Mouse (Mus musculus): ENCODE results near the gene Epha6.

The Epha6 gene

GRCm38 (mm10) chr16:60605061-60605831 is at the start of gene Epha6:
Gene Epha6 (minus strand): TSS chr16:60605531.
- in situ Hi-C loops (cut with MboI; ENCODE audit: low pct_unique_long_range_greater_than_20kb in 1 of 2, low sequenced_read_pairs in 2 of 2, unreplicated experiment in 1 of 2), result no loop called here

GRCm38 (mm10) chr16:60651716-60652115 is 46.4 kb upstream of the Epha6 start:
- in situ Hi-C loops (cut with MboI; ENCODE audit: low pct_unique_long_range_greater_than_20kb in 1 of 2, low sequenced_read_pairs in 2 of 2, unreplicated experiment in 1 of 2), result no loop called here

- in situ Hi-C loops (cut with MboI; ENCODE audit: low pct_unique_long_range_greater_than_20kb in 1 of 2, low sequenced_read_pairs in 2 of 2, unreplicated experiment in 1 of 2), result no loop called here
Measured at GRCm38 (mm10) chr16:60628091-60628490, 22.8 kb upstream of the Epha6 start.

- in situ Hi-C loops (cut with MboI; ENCODE audit: low pct_unique_long_range_greater_than_20kb in 1 of 2, low sequenced_read_pairs in 2 of 2, unreplicated experiment in 1 of 2), result no loop called here
Measured at GRCm38 (mm10) chr16:60605832-60606583, 677 bp upstream of the Epha6 start.

- in situ Hi-C loops (cut with MboI; ENCODE audit: low pct_unique_long_range_greater_than_20kb in 1 of 2, low sequenced_read_pairs in 2 of 2, unreplicated experiment in 1 of 2), result no loop called here
Measured at GRCm38 (mm10) chr16:60604613-60605012, 718 bp downstream of the Epha6 start.

GRCm38 (mm10) chr16:60585322-60585721 is 20.0 kb downstream of the Epha6 start:
- in situ Hi-C loops (cut with MboI; ENCODE audit: low pct_unique_long_range_greater_than_20kb in 1 of 2, low sequenced_read_pairs in 2 of 2, unreplicated experiment in 1 of 2), result no loop called here

- in situ Hi-C loops (cut with MboI; ENCODE audit: low pct_unique_long_range_greater_than_20kb in 1 of 2, low sequenced_read_pairs in 2 of 2, unreplicated experiment in 1 of 2), result no loop called here
Measured at GRCm38 (mm10) chr16:60584695-60585094, 20.6 kb downstream of the Epha6 start.

GRCm38 (mm10) chr16:60570546-60570945 is 34.8 kb downstream of the Epha6 start:
- in situ Hi-C loops (cut with MboI; ENCODE audit: low pct_unique_long_range_greater_than_20kb in 1 of 2, low sequenced_read_pairs in 2 of 2, unreplicated experiment in 1 of 2), result no loop called here

GRCm38 (mm10) chr16:60544385-60544784 is 60.9 kb downstream of the Epha6 start:
- in situ Hi-C loops (cut with MboI; ENCODE audit: low pct_unique_long_range_greater_than_20kb in 1 of 2, low sequenced_read_pairs in 2 of 2, unreplicated experiment in 1 of 2), result no loop called here

GRCm38 (mm10) chr16:60538233-60538632 is 67.1 kb downstream of the Epha6 start:
- in situ Hi-C loops (cut with MboI; ENCODE audit: low pct_unique_long_range_greater_than_20kb in 1 of 2, low sequenced_read_pairs in 2 of 2, unreplicated experiment in 1 of 2), result no loop called here

GRCm38 (mm10) chr16:60509707-60510106 is 95.6 kb downstream of the Epha6 start:
- in situ Hi-C loops (cut with MboI; ENCODE audit: low pct_unique_long_range_greater_than_20kb in 1 of 2, low sequenced_read_pairs in 2 of 2, unreplicated experiment in 1 of 2), result no loop called here

- in situ Hi-C loops (cut with MboI; ENCODE audit: low pct_unique_long_range_greater_than_20kb in 1 of 2, low sequenced_read_pairs in 2 of 2, unreplicated experiment in 1 of 2), result no loop called here
Measured at GRCm38 (mm10) chr16:60499567-60499966, 105.8 kb downstream of the Epha6 start.

GRCm38 (mm10) chr16:60475776-60476175 is 129.6 kb downstream of the Epha6 start:
- in situ Hi-C loops (cut with MboI; ENCODE audit: low pct_unique_long_range_greater_than_20kb in 1 of 2, low sequenced_read_pairs in 2 of 2, unreplicated experiment in 1 of 2), result no loop called here

- in situ Hi-C loops (cut with MboI; ENCODE audit: low pct_unique_long_range_greater_than_20kb in 1 of 2, low sequenced_read_pairs in 2 of 2, unreplicated experiment in 1 of 2), result no loop called here
Measured at GRCm38 (mm10) chr16:60468200-60468785, 137.0 kb downstream of the Epha6 start.

GRCm38 (mm10) chr16:60435283-60435682 is 170.0 kb downstream of the Epha6 start:
- in situ Hi-C loops (cut with MboI; ENCODE audit: low pct_unique_long_range_greater_than_20kb in 1 of 2, low sequenced_read_pairs in 2 of 2, unreplicated experiment in 1 of 2), result no loop called here

- in situ Hi-C loops (cut with MboI; ENCODE audit: low pct_unique_long_range_greater_than_20kb in 1 of 2, low sequenced_read_pairs in 2 of 2, unreplicated experiment in 1 of 2), result no loop called here
Measured at GRCm38 (mm10) chr16:60434241-60434640, 171.1 kb downstream of the Epha6 start.

- in situ Hi-C loops (cut with MboI; ENCODE audit: low pct_unique_long_range_greater_than_20kb in 1 of 2, low sequenced_read_pairs in 2 of 2, unreplicated experiment in 1 of 2), result no loop called here
Measured at GRCm38 (mm10) chr16:60395306-60395705, 210.0 kb downstream of the Epha6 start.

- in situ Hi-C loops (cut with MboI; ENCODE audit: low pct_unique_long_range_greater_than_20kb in 1 of 2, low sequenced_read_pairs in 2 of 2, unreplicated experiment in 1 of 2), result no loop called here
Measured at GRCm38 (mm10) chr16:60392961-60393360, 212.4 kb downstream of the Epha6 start.

GRCm38 (mm10) chr16:60375147-60375546 is 230.2 kb downstream of the Epha6 start:
- in situ Hi-C loops (cut with MboI; ENCODE audit: low pct_unique_long_range_greater_than_20kb in 1 of 2, low sequenced_read_pairs in 2 of 2, unreplicated experiment in 1 of 2), result no loop called here

All from mouse embryonic stem cell (cell line).